Mouse (Mus musculus) limb, embryonic 14.5 days (tissue): ENCODE measurements around the gene Pop4. TPM values are rescaled to one million over a fixed set of nuclear protein-coding genes. Genes with fewer than 3 reads are reported as not detected.

ENCODE experiments used
- ATAC-seq: fragments of 200-750 bp; cut with Nextera tagmentation; 2 replicates; pipeline ENCODE4 v1.8.0; 2017; ENCODE audit warnings: low read depth, moderate number of reproducible peaks, moderate TSS enrichment; ENCODE audit not compliant: low FRiP score
- DNase-seq: peaks from one replicate; pipeline ENCODE4 v3.0.0-alpha.2; 2015; ENCODE audit warnings: low spot score
- H3K27ac ChIP-seq: fragments of 300-500 bp; sonication (generic); replicated peaks from 2 replicates; pipeline ENCODE4 v1.5.1; 2014; ENCODE audit warnings: low read depth, mild to moderate bottlenecking, low read length, moderate library complexity, mixed read lengths
- H3K27me3 ChIP-seq: fragments of 300-500 bp; sonication (generic); 2 replicates; pipeline ENCODE4 v1.6.1; 2014; ENCODE audit warnings: low read length, mixed read lengths; ENCODE audit not compliant: control insufficient read depth, insufficient read depth
- H3K36me3 ChIP-seq: fragments of 300-500 bp; sonication (generic); 2 replicates; pipeline ENCODE4 v1.6.1; 2014; ENCODE audit warnings: mild to moderate bottlenecking, low read length, moderate library complexity, mixed read lengths; ENCODE audit not compliant: control insufficient read depth, insufficient read depth
- H3K4me1 ChIP-seq: fragments of 300-500 bp; sonication (generic); 2 replicates; pipeline ENCODE4 v1.6.1; 2014; ENCODE audit warnings: antibody characterized with exemption, low read length, mixed read lengths; ENCODE audit not compliant: control insufficient read depth, insufficient read depth
- H3K4me2 ChIP-seq: fragments of 300-500 bp; sonication (generic); replicated peaks from 2 replicates; pipeline ENCODE4 v1.6.1; 2014; ENCODE audit warnings: low read depth, mild to moderate bottlenecking, low read length, moderate library complexity; ENCODE audit not compliant: severe bottlenecking
- H3K4me3 ChIP-seq: fragments of 300-500 bp; sonication (generic); replicated peaks from 2 replicates; pipeline ENCODE4 v1.5.1; 2014; ENCODE audit warnings: low read length
- H3K9ac ChIP-seq: fragments of 300-500 bp; sonication (generic); 2 replicates; pipeline ENCODE4 v1.6.1; 2014; ENCODE audit warnings: mild to moderate bottlenecking, low read depth, low read length, moderate library complexity; ENCODE audit not compliant: severe bottlenecking
- H3K9me3 ChIP-seq: fragments of 300-500 bp; sonication (generic); 2 replicates; pipeline ENCODE4 v1.6.1; 2016; ENCODE audit warnings: low read length; ENCODE audit not compliant: control insufficient read depth
- POLR2A ChIP-seq: fragments of 200-500 bp; IDR thresholded peaks from 2 replicates; pipeline ENCODE4 v1.8.0; 2012; ENCODE audit warnings: inconsistent platforms, mild to moderate bottlenecking, moderate library complexity, borderline replicate concordance; ENCODE audit not compliant: insufficient read depth, insufficient read length; ENCODE audit errors: extremely low read depth
- WGBS: fragments of 180-500 bp; shearing (Covaris S2); extraction: QIAGEN DNeasy Blood & Tissue Kit; methylation state at CpG from one replicate; pipeline ENCODE4 v1.1.7; 2014; 5-methylcytosine and 5-hydroxymethylcytosine counted together
- polyA plus RNA-seq, 2 experiments: library from polyadenylated mRNA; depleted of rRNA in 1 of 2; stranded (reverse) in 1 of 2; unstranded in 1 of 2; fragments of >200 nt; fragmentation: Nextera tagmentation in 1 of 2; extraction: Ambion mirVana in 1 of 2; gene quantifications; 2 replicates each; pipeline versions ENCODE4 v1.2.1 to v1.2.3; 2012 to 2014

Gene Pop4
- polyA plus RNA-seq, 2 experiments: 46.0 to 64.2 TPM

- DNase-seq: no peak
- no peaks in the 10 kb centered on the region for H3K9me3 ChIP-seq
These were observed 50.4 kb downstream of the Pop4 start for GRCm38 (mm10) chr7:38220866-38221265.

GRCm38 (mm10) chr7:38219526-38219925, 51.7 kb downstream of the Pop4 start:
- WGBS: 80% methylated on average over 4 of the region's 4 CpGs
- H3K9ac ChIP-seq: no peak overlapping the region
- no peak for TF ChIP-seq POLR2A
- peaks cover 6% of the 10 kb centered on the region for H3K36me3 ChIP-seq
- H3K27ac ChIP-seq: no peak overlapping the region
- H3K4me1 ChIP-seq: no peaks in the 10 kb centered on the region
- H3K4me2 ChIP-seq: no peak overlapping the region
- H3K4me3 ChIP-seq: no peak overlapping the region
- DNase-seq (no peak), ATAC-seq (no peak)
- H3K9me3 ChIP-seq: no peaks in the 10 kb centered on the region
- H3K27me3 ChIP-seq: no peaks in the 10 kb centered on the region

More at GRCm38 (mm10) chr7:38220866-38221265, 50.4 kb downstream of the Pop4 start:
- H3K9ac ChIP-seq: no peak overlapping the region
- ATAC-seq: no peak
- TF ChIP-seq POLR2A: no peak
- no peaks in the 10 kb centered on the region for H3K27me3 ChIP-seq
- H3K4me2 ChIP-seq: no peak overlapping the region
- 95% methylated on average over 7 of the region's 7 CpGs for WGBS
- no peak overlapping the region for H3K27ac ChIP-seq
- no peak overlapping the region for H3K4me3 ChIP-seq
- peaks cover 6% of the 10 kb centered on the region for H3K36me3 ChIP-seq
- H3K4me1 ChIP-seq: peaks cover 4% of the 10 kb centered on the region; the same call in 1 of the 2 replicates

- H3K9me3 ChIP-seq: no peaks in the 10 kb centered on the region
- WGBS: 76% methylated on average over 8 of the region's 8 CpGs
These were observed 52.4 kb downstream of the Pop4 start for GRCm38 (mm10) chr7:38218631-38219367.

GRCm38 (mm10) chr7:38217417-38218171, 53.6 kb downstream of the Pop4 start:
- H3K27me3 ChIP-seq: no peaks in the 10 kb centered on the region
- H3K4me2 ChIP-seq: no peak overlapping the region
- WGBS: 63% methylated on average over 5 of the region's 5 CpGs
- ATAC-seq: no peak
- no peak overlapping the region for H3K4me3 ChIP-seq
- no peaks in the 10 kb centered on the region for H3K9me3 ChIP-seq
- no peaks in the 10 kb centered on the region for H3K4me1 ChIP-seq
- no peak for TF ChIP-seq POLR2A
- H3K9ac ChIP-seq: no peak overlapping the region
- H3K36me3 ChIP-seq: peaks cover 6% of the 10 kb centered on the region
- no peak for DNase-seq
- H3K27ac ChIP-seq: no peak overlapping the region

More at GRCm38 (mm10) chr7:38218631-38219367, 52.4 kb downstream of the Pop4 start:
- ATAC-seq: no peak
- Histone ChIP-seq H3K4me2 (no peak overlapping the region), H3K36me3 (peaks cover 6% of the 10 kb centered on the region), H3K4me1 (no peaks in the 10 kb centered on the region), H3K4me3 (no peak overlapping the region), H3K9ac (no peak overlapping the region), H3K27me3 (no peaks in the 10 kb centered on the region), H3K27ac (no peak overlapping the region)
- no peak for TF ChIP-seq POLR2A
- DNase-seq: no peak

GRCm38 (mm10) chr7:38215697-38216096, 55.5 kb downstream of the Pop4 start:
- no peak overlapping the region for H3K9ac ChIP-seq
- no peak for DNase-seq
- H3K36me3 ChIP-seq: peaks cover 6% of the 10 kb centered on the region; the same call in 1 of the 2 replicates
- no peak for TF ChIP-seq POLR2A
- no peak overlapping the region for H3K27ac ChIP-seq
- H3K27me3 ChIP-seq: no peaks in the 10 kb centered on the region
- no peak for ATAC-seq
- no peak overlapping the region for H3K4me3 ChIP-seq
- H3K9me3 ChIP-seq: no peaks in the 10 kb centered on the region
- no peaks in the 10 kb centered on the region for H3K4me1 ChIP-seq
- no peak overlapping the region for H3K4me2 ChIP-seq
- 90% methylated on average over 6 of the region's 6 CpGs for WGBS
